Mouse (Mus musculus): Measurements from ENCODE around the gene Tspan33. TPM values are rescaled to one million over a fixed set of nuclear protein-coding genes. Genes with fewer than 3 reads are reported as not detected.

The Tspan33 gene
- 8.3 and 9.0 TPM in 2 replicates for polyA plus RNA-seq (2012; rRNA removed)

GRCm38 (mm10) chr6:29693953-29694352, at the start of gene Tspan33:
Gene Tspan33, plus strand, starts transcription at chr6:29694222.

DNA sequence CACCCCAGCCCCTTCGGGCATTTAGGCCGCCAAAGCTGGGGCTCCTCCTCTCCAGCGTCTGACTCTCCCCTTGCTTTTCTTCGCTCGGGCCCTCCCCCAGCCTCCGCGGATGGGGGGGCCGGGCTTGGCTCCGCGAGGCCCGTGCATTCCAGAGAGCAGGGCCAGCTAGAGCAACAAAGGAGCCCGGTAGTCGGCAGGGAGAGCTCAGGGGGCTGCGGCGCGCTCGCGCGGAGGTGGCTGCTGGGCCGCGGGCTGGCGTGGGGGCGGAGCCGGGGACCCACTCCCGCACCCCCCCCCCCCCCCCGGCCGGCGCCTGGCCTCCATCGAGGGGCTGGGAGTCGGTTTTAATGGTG, 41.3 kb downstream of the Tspan33 start, which contains the start of gene Smo:
Gene Smo, plus strand, starts transcription at position 168 of the 353 bp plus-strand sequence.

Other genes starting within 250 kb of the Tspan33 start
- gene Atp6v1f, start 226.5 kb upstream of the Tspan33 start, polyA plus RNA-seq (2012; rRNA removed) = 329 and 373 TPM in 2 replicates
- 0.22 and 0.35 TPM in 2 replicates for gene Atp6v1fnb, start 222.8 kb upstream of the Tspan33 start, polyA plus RNA-seq (2012; rRNA removed)
- 41.0 and 48.8 TPM in 2 replicates for gene Kcp, start 186.3 kb upstream of the Tspan33 start, polyA plus RNA-seq (2012; rRNA removed)
- 1.7 and 1.8 TPM in 2 replicates for gene Irf5, start 167.6 kb upstream of the Tspan33 start, polyA plus RNA-seq (2012; rRNA removed)
- 75.8 and 76.6 TPM in 2 replicates for gene Tnpo3, start 84.3 kb upstream of the Tspan33 start, polyA plus RNA-seq (2012; rRNA removed)
- gene Smo, start 41.3 kb downstream of the Tspan33 start, polyA plus RNA-seq (2012; rRNA removed) = 13.7 and 14.7 TPM in 2 replicates
- 32.0 and 37.3 TPM in 2 replicates for gene Ahcyl2, start 73.8 kb downstream of the Tspan33 start, polyA plus RNA-seq (2012; rRNA removed)
- 8.1 and 8.5 TPM in 2 replicates for gene Strip2, start 222.8 kb downstream of the Tspan33 start, polyA plus RNA-seq (2012; rRNA removed)